Mouse (Mus musculus) heart, adult 2 months (tissue): ENCODE results near the gene Ttll10.

Source experiments
- CTCF ChIP-seq: fragments of 200-600 bp; IDR thresholded peaks from 2 replicates; pipeline ENCODE4 v1.8.1; 2022; ENCODE audit warnings: antibody characterized with exemption, mild to moderate bottlenecking, moderate library complexity
- POLR2A ChIP-seq: fragments of 200-500 bp; IDR thresholded peaks from 2 replicates; pipeline ENCODE4 v1.6.1; 2011; ENCODE audit warnings: mild to moderate bottlenecking, low read depth, low read length, control low read depth; ENCODE audit not compliant: insufficient read depth

DNA sequence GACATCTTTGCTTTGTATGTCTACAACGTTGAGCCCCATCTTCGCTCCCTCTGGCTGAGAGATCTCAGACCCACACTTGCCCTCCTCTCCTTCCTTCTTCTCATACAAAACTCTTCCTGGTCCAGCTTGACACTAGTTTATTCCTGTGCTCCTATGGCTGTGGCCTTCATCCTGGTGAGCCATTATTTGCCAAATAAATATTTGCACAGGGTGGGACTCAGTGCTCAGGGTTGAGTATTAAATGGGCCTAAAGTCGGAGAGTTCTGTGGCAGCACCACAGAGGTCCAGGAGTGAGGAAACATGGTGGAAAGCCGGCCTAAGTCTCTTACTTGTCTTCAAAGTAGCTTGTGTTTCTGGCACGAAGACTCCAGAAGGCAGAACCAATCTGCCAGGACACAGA, 34.5 kb upstream of the Ttll10 start:
- no peak for TF ChIP-seq POLR2A
- no peak for TF ChIP-seq CTCF
